Mouse (Mus musculus): ENCODE data around the gene S100a14. TPM values are rescaled to one million over a fixed set of nuclear protein-coding genes. Genes with fewer than 3 reads are reported as not detected.

Gene S100a14
- total and polyA plus RNA-seq, 2 experiments from 2014 or later, result 0.55 TPM; not detected in 1

DNA sequence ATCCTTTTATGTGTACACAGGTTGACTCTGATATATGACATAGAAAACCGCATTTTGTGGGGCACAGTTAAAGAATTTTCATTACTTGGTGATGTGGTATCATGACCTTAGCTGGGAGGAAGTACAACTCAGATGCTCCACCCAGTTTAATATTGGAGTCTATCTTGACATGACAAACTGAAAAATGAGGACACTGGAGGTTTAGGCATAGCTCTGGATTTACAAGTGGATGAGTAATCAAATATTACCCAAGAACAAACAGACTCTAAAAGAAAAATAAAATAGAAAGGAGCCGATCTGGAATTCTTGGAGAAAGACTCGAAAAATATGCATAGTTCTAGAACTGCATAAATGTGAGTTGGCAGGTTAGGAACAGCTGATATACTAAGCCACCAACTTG, 48.7 kb downstream of the S100a14 start:
- Histone ChIP-seq H3K9me3 (ENCODE audit: low read length) (no peaks in the 10 kb centered on the region), H3K4me2 (ENCODE audit: low read depth, low read length, poor library complexity, severe bottlenecking) (no peak overlapping the region), H3K36me3 (ENCODE audit: insufficient read depth, low read length) (no peaks in the 10 kb centered on the region), H3K27me3 (ENCODE audit: insufficient read depth, low read length) (no peaks in the 10 kb centered on the region), H3K9ac (replicated peaks; ENCODE audit: low read length, poor library complexity, severe bottlenecking) (no peak overlapping the region), H3K4me3 (ENCODE audit: low read depth, low read length) (no peak overlapping the region), H3K27ac (ENCODE audit: low read depth, low read length) (no peak overlapping the region), H3K4me1 (ENCODE audit: insufficient read depth, low read length) (no peaks in the 10 kb centered on the region; the same call in 1 of the 2 replicates)
- TF ChIP-seq CTCF (IDR thresholded peaks at IDR 0.05), result no peak
- ATAC-seq (ENCODE audit: low FRiP score), result no peak
- DNase-seq (ENCODE audit: low spot score), result no peak
- WGBS, result 90% methylated on average over 3 of the region's 3 CpGs

DNA sequence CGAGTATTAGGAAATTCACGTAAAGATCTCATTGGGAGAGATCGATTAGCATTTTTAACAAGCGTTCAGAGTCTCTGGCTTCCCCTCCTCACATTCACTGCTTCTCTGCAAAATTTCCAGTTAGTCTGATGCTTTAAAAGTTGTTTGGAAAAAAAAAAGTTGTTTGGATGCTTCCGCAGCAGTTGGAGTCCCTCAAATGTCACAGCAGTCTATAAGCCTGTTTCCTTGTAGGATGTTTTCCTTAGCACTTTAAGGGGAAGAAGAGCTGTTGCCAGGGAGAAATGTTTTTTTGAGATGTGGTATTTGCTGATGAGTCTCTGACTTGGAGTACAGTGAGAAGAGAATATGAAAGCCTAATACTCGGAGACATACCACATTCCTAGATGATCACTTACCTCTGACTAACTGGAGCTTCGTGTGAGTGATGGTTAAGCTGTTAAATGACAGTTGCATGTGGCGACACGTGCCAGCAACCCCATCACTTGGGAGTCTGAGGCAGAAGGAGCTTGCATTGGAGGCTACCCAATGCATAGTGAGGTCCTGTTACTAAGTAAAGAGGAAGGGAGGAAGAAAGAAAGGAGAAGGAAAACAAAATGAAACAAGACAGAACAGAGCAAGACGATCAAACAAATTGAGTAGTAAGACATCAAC, 49.8 kb downstream of the S100a14 start:
- H3K9ac ChIP-seq (replicated peaks; ENCODE audit: low read length, poor library complexity, severe bottlenecking), result no peak overlapping the region
- TF ChIP-seq CTCF (IDR thresholded peaks at IDR 0.05), result no peak
- no peaks in the 10 kb centered on the region for H3K36me3 ChIP-seq (ENCODE audit: insufficient read depth, low read length)
- WGBS, result 64% methylated on average over 10 of the region's 10 CpGs
- H3K4me2 ChIP-seq (ENCODE audit: low read depth, low read length, poor library complexity, severe bottlenecking), result no peak overlapping the region
- no peaks in the 10 kb centered on the region for H3K27me3 ChIP-seq (ENCODE audit: insufficient read depth, low read length)
- no peaks in the 10 kb centered on the region; the same call in 1 of the 2 replicates for H3K4me1 ChIP-seq (ENCODE audit: insufficient read depth, low read length)
- no peak for ATAC-seq (ENCODE audit: low FRiP score)
- no peaks in the 10 kb centered on the region for H3K9me3 ChIP-seq (ENCODE audit: low read length)
- no peak overlapping the region for H3K4me3 ChIP-seq (ENCODE audit: low read depth, low read length)
- DNase-seq (ENCODE audit: low spot score), result no peak
- no peak overlapping the region for H3K27ac ChIP-seq (ENCODE audit: low read depth, low read length)

Other genes starting within 250 kb of the S100a14 start
- gene Gatad2b, start 233.7 kb upstream of the S100a14 start, total RNA-seq (2014; rRNA removed), result 27.3 and 29.8 TPM in 2 replicates
- 10.2 and 12.9 TPM in 2 replicates for gene Gatad2b, start 233.7 kb upstream of the S100a14 start, polyA plus RNA-seq (2015; fragmentation: Nextera tagmentation; extraction: Ambion mirVana)
- gene Slc27a3, start 136.9 kb upstream of the S100a14 start, total RNA-seq (2014; rRNA removed), result 64.8 and 86.6 TPM in 2 replicates
- gene Slc27a3, start 136.9 kb upstream of the S100a14 start, polyA plus RNA-seq (2015; fragmentation: Nextera tagmentation; extraction: Ambion mirVana), result 30.8 and 31.4 TPM in 2 replicates
- gene Ints3, start 93.2 kb upstream of the S100a14 start, total RNA-seq (2014; rRNA removed), result 58.5 and 61.8 TPM in 2 replicates
- gene Ints3, start 93.2 kb upstream of the S100a14 start, polyA plus RNA-seq (2015; fragmentation: Nextera tagmentation; extraction: Ambion mirVana), result 19.7 and 22.3 TPM in 2 replicates
- 4.0 and 4.1 TPM in 2 replicates for gene Npr1, start 61.0 kb upstream of the S100a14 start, total RNA-seq (2014; rRNA removed)
- 1.5 and 2.0 TPM in 2 replicates for gene Npr1, start 61.0 kb upstream of the S100a14 start, polyA plus RNA-seq (2015; fragmentation: Nextera tagmentation; extraction: Ambion mirVana)
- gene Ilf2, start 50.7 kb upstream of the S100a14 start, total RNA-seq (2014; rRNA removed), result 136 and 147 TPM in 2 replicates
- 177 and 182 TPM in 2 replicates for gene Ilf2, start 50.7 kb upstream of the S100a14 start, polyA plus RNA-seq (2015; fragmentation: Nextera tagmentation; extraction: Ambion mirVana)
- gene Snapin, start 35.8 kb upstream of the S100a14 start, total RNA-seq (2014; rRNA removed), result 41.2 and 51.9 TPM in 2 replicates
- gene Snapin, start 35.8 kb upstream of the S100a14 start, polyA plus RNA-seq (2015; fragmentation: Nextera tagmentation; extraction: Ambion mirVana), result 93.5 and 97.2 TPM in 2 replicates
- gene Chtop, start 17.4 kb upstream of the S100a14 start, total RNA-seq (2014; rRNA removed), result 233 and 254 TPM in 2 replicates
- gene Chtop, start 17.4 kb upstream of the S100a14 start, polyA plus RNA-seq (2015; fragmentation: Nextera tagmentation; extraction: Ambion mirVana), result 154 and 163 TPM in 2 replicates
- 16.4 and 27.5 TPM in 2 replicates for gene S100a1, start 12.5 kb upstream of the S100a14 start, total RNA-seq (2014; rRNA removed)
- gene S100a1, start 12.5 kb upstream of the S100a14 start, polyA plus RNA-seq (2015; fragmentation: Nextera tagmentation; extraction: Ambion mirVana), result 54.2 and 59.9 TPM in 2 replicates
- gene S100a13, start 12.4 kb upstream of the S100a14 start, total RNA-seq (2014; rRNA removed), result 4.5 and 7.3 TPM in 2 replicates
- gene S100a13, start 12.4 kb upstream of the S100a14 start, polyA plus RNA-seq (2015; fragmentation: Nextera tagmentation; extraction: Ambion mirVana), result 20.3 and 21.1 TPM in 2 replicates
- gene S100a16, start 10.4 kb downstream of the S100a14 start, total RNA-seq (2014; rRNA removed), result 38.4 and 76.1 TPM in 2 replicates
- 65.5 and 74.7 TPM in 2 replicates for gene S100a16, start 10.4 kb downstream of the S100a14 start, polyA plus RNA-seq (2015; fragmentation: Nextera tagmentation; extraction: Ambion mirVana)
- 0.19 and 3.5 TPM in 2 replicates for gene S100a3, start 33.7 kb downstream of the S100a14 start, total RNA-seq (2014; rRNA removed)
- 0.81 and 0.90 TPM in 2 replicates for gene S100a3, start 33.7 kb downstream of the S100a14 start, polyA plus RNA-seq (2015; fragmentation: Nextera tagmentation; extraction: Ambion mirVana)
- not detected in 2 replicates for gene S100a2, start 63.4 kb downstream of the S100a14 start, total RNA-seq (2014; rRNA removed)
- not detected in 2 replicates for gene S100a2, start 63.4 kb downstream of the S100a14 start, polyA plus RNA-seq (2015; fragmentation: Nextera tagmentation; extraction: Ambion mirVana)
- gene Gm42674, start 75.0 kb downstream of the S100a14 start, total RNA-seq (2014; rRNA removed), result 1.6 TPM in 1 of 2 replicates, not detected in the other
- not detected in 2 replicates for gene Gm42674, start 75.0 kb downstream of the S100a14 start, polyA plus RNA-seq (2015; fragmentation: Nextera tagmentation; extraction: Ambion mirVana)
- not detected in 2 replicates for gene S100a4, start 76.9 kb downstream of the S100a14 start, total RNA-seq (2014; rRNA removed)
- 2.4 and 2.5 TPM in 2 replicates for gene S100a4, start 76.9 kb downstream of the S100a14 start, polyA plus RNA-seq (2015; fragmentation: Nextera tagmentation; extraction: Ambion mirVana)
- gene S100a5, start 81.7 kb downstream of the S100a14 start, total RNA-seq (2014; rRNA removed), result not detected in 2 replicates
- 0.43 TPM in 1 of 2 replicates, not detected in the other for gene S100a5, start 81.7 kb downstream of the S100a14 start, polyA plus RNA-seq (2015; fragmentation: Nextera tagmentation; extraction: Ambion mirVana)
- gene S100a6, start 86.0 kb downstream of the S100a14 start, total RNA-seq (2014; rRNA removed), result 13.8 and 14.3 TPM in 2 replicates
- 42.3 and 50.9 TPM in 2 replicates for gene S100a6, start 86.0 kb downstream of the S100a14 start, polyA plus RNA-seq (2015; fragmentation: Nextera tagmentation; extraction: Ambion mirVana)
- not detected in 2 replicates for gene S100a7a, start 127.2 kb downstream of the S100a14 start, total RNA-seq (2014; rRNA removed)
- not detected in 2 replicates for gene S100a7a, start 127.2 kb downstream of the S100a14 start, polyA plus RNA-seq (2015; fragmentation: Nextera tagmentation; extraction: Ambion mirVana)
- 0.93 and 1.8 TPM in 2 replicates for gene S100a8, start 142.1 kb downstream of the S100a14 start, total RNA-seq (2014; rRNA removed)
- 2.2 and 4.2 TPM in 2 replicates for gene S100a8, start 142.1 kb downstream of the S100a14 start, polyA plus RNA-seq (2015; fragmentation: Nextera tagmentation; extraction: Ambion mirVana)
- gene S100a9, start 168.9 kb downstream of the S100a14 start, total RNA-seq (2014; rRNA removed), result 5.5 TPM in 1 of 2 replicates, not detected in the other
- gene S100a9, start 168.9 kb downstream of the S100a14 start, polyA plus RNA-seq (2015; fragmentation: Nextera tagmentation; extraction: Ambion mirVana), result 2.1 and 2.2 TPM in 2 replicates
- gene Pglyrp4, start 200.1 kb downstream of the S100a14 start, total RNA-seq (2014; rRNA removed), result not detected in 2 replicates
- gene Pglyrp4, start 200.1 kb downstream of the S100a14 start, polyA plus RNA-seq (2015; fragmentation: Nextera tagmentation; extraction: Ambion mirVana), result not detected in 2 replicates